Mouse (Mus musculus): ENCODE measurements around the gene Uhmk1. TPM values are rescaled to one million over a fixed set of nuclear protein-coding genes. Genes with fewer than 3 reads are reported as not detected.

The Uhmk1 gene
- polyA plus RNA-seq, 1 experiment from 2014 or later = 9.3 TPM

GRCm38 (mm10) chr1:170152552-170152951 lies 62.6 kb downstream of the Uhmk1 start:
- Histone ChIP-seq H3K4me2 (no peak overlapping the region), H3K4me3 (ENCODE audit: low read depth, low read length) (no peak overlapping the region), H3K36me3 (ENCODE audit: control insufficient read depth, insufficient read depth, low read length) (peaks cover 17% of the 10 kb centered on the region), H3K4me1 (ENCODE audit: control insufficient read depth, insufficient read depth, low read length) (peaks cover 4% of the 10 kb centered on the region; the same call in 1 of the 2 replicates), H3K9me3 (replicated peaks; ENCODE audit: control insufficient read depth, low read length) (no peaks in the 10 kb centered on the region), H3K9ac (ENCODE audit: low read depth, low read length) (no peak overlapping the region), H3K27ac (ENCODE audit: low read depth, low read length) (no peak overlapping the region), H3K27me3 (ENCODE audit: control insufficient read depth, insufficient read depth, low read length) (no peaks in the 10 kb centered on the region)
- ATAC-seq (replicated peaks; ENCODE audit: insufficient number of reproducible peaks, low FRiP score, low TSS enrichment) = no peak
- 94% methylated on average over 2 of the region's 2 CpGs for WGBS (ENCODE audit: insufficient replicate concordance)

DNA sequence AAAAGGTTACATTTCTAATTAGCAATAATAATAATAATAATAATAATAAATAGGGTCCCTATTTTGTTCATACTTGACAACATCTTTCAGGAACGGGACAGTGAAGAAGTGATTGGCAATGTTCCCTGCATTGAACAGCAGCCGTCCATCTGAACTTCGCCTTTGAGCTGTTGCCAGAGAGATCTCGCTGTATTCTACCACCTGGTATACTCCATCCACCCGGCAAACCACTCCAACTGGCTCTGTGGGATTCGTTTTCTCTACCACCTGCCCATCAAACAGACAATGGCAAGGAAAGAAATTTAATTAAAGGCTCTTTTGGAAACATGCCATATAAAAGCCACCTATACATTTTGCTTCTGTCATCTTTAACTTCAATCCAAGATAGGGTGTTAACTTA lies 64.3 kb downstream of the Uhmk1 start:
- no peak for ATAC-seq (replicated peaks; ENCODE audit: insufficient number of reproducible peaks, low FRiP score, low TSS enrichment)
- Histone ChIP-seq H3K27ac (ENCODE audit: low read depth, low read length) (no peak overlapping the region), H3K4me1 (ENCODE audit: control insufficient read depth, insufficient read depth, low read length) (peaks cover 6% of the 10 kb centered on the region; the same call in 1 of the 2 replicates), H3K27me3 (ENCODE audit: control insufficient read depth, insufficient read depth, low read length) (no peaks in the 10 kb centered on the region), H3K9me3 (replicated peaks; ENCODE audit: control insufficient read depth, low read length) (no peaks in the 10 kb centered on the region), H3K4me3 (ENCODE audit: low read depth, low read length) (no peak overlapping the region), H3K9ac (ENCODE audit: low read depth, low read length) (no peak overlapping the region), H3K4me2 (no peak overlapping the region), H3K36me3 (ENCODE audit: control insufficient read depth, insufficient read depth, low read length) (peaks cover 15% of the 10 kb centered on the region)
- WGBS (ENCODE audit: insufficient replicate concordance) = 92% methylated on average over 6 of the region's 6 CpGs

GRCm38 (mm10) chr1:170149756-170150155 lies 65.4 kb downstream of the Uhmk1 start:
- Histone ChIP-seq H3K27me3 (ENCODE audit: control insufficient read depth, insufficient read depth, low read length) (no peaks in the 10 kb centered on the region), H3K4me2 (no peak overlapping the region), H3K4me1 (ENCODE audit: control insufficient read depth, insufficient read depth, low read length) (peaks cover 6% of the 10 kb centered on the region; the same call in 1 of the 2 replicates), H3K36me3 (ENCODE audit: control insufficient read depth, insufficient read depth, low read length) (peaks cover 9% of the 10 kb centered on the region), H3K9ac (ENCODE audit: low read depth, low read length) (no peak overlapping the region), H3K27ac (ENCODE audit: low read depth, low read length) (no peak overlapping the region), H3K9me3 (replicated peaks; ENCODE audit: control insufficient read depth, low read length) (no peaks in the 10 kb centered on the region), H3K4me3 (ENCODE audit: low read depth, low read length) (no peak overlapping the region)
- no peak for ATAC-seq (replicated peaks; ENCODE audit: insufficient number of reproducible peaks, low FRiP score, low TSS enrichment)
- 90% methylated on average over 4 of the region's 4 CpGs for WGBS (ENCODE audit: insufficient replicate concordance)

DNA sequence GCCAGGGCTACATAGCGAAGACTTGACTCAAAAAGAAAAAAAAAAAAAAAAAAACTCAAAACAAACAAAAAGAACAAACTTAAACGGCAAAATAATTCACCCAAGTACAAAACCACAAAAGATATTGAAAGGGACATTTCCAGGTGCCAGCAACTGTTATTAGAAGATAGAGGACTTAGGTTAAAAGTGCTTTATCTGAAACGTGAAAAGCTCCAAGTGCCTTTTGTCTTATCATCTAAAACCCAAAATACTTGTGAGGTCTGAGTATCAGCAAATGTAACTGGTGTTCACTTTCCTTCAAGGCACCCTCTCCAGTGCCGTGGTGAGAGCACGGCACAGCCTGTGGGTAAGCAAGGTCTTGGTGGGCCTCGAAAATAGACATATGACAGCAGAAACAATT lies 66.7 kb downstream of the Uhmk1 start:
- H3K27ac ChIP-seq (ENCODE audit: low read depth, low read length) = no peak overlapping the region
- 51% methylated on average over 6 of the region's 6 CpGs for WGBS (ENCODE audit: insufficient replicate concordance)
- H3K9me3 ChIP-seq (replicated peaks; ENCODE audit: control insufficient read depth, low read length) = no peaks in the 10 kb centered on the region
- H3K9ac ChIP-seq (ENCODE audit: low read depth, low read length) = no peak overlapping the region
- peaks cover 6% of the 10 kb centered on the region; the same call in 1 of the 2 replicates for H3K4me1 ChIP-seq (ENCODE audit: control insufficient read depth, insufficient read depth, low read length)
- H3K4me2 ChIP-seq = no peak overlapping the region
- no peak for ATAC-seq (replicated peaks; ENCODE audit: insufficient number of reproducible peaks, low FRiP score, low TSS enrichment)
- H3K27me3 ChIP-seq (ENCODE audit: control insufficient read depth, insufficient read depth, low read length) = no peaks in the 10 kb centered on the region
- peaks cover 9% of the 10 kb centered on the region for H3K36me3 ChIP-seq (ENCODE audit: control insufficient read depth, insufficient read depth, low read length)
- H3K4me3 ChIP-seq (ENCODE audit: low read depth, low read length) = no peak overlapping the region

GRCm38 (mm10) chr1:170147651-170148448 lies 67.3 kb downstream of the Uhmk1 start:
- H3K4me3 ChIP-seq (ENCODE audit: low read depth, low read length) = no peak overlapping the region
- H3K27ac ChIP-seq (ENCODE audit: low read depth, low read length) = no peak overlapping the region
- no peaks in the 10 kb centered on the region for H3K9me3 ChIP-seq (replicated peaks; ENCODE audit: control insufficient read depth, low read length)
- no peaks in the 10 kb centered on the region for H3K27me3 ChIP-seq (ENCODE audit: control insufficient read depth, insufficient read depth, low read length)
- no peak overlapping the region for H3K9ac ChIP-seq (ENCODE audit: low read depth, low read length)
- no peak for ATAC-seq (replicated peaks; ENCODE audit: insufficient number of reproducible peaks, low FRiP score, low TSS enrichment)
- 79% methylated on average over 9 of the region's 9 CpGs for WGBS (ENCODE audit: insufficient replicate concordance)
- no peak overlapping the region for H3K4me2 ChIP-seq
- peaks cover 11% of the 10 kb centered on the region for H3K36me3 ChIP-seq (ENCODE audit: control insufficient read depth, insufficient read depth, low read length)
- H3K4me1 ChIP-seq (ENCODE audit: control insufficient read depth, insufficient read depth, low read length) = peaks cover 6% of the 10 kb centered on the region; the same call in 1 of the 2 replicates

DNA sequence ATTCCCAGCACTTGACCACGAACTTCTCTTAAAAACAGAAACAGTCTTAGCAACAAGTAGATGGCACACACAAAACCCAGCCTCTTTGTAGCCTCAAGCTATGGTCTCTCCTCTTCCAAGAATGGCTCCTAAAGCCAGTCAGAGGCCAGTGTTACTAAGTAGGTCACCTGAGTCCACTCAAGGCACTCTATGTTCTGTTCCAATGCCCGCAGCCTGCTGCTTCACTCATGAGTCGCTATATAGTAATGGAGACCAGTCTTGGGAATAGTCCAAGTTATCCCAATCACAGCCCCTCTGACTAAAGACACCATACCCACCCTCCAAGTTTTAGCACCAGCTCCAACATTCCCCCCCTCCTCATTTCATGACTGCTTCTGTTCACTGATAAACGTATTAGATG lies 69.6 kb downstream of the Uhmk1 start:
- 89% methylated on average over 4 of the region's 4 CpGs for WGBS (ENCODE audit: insufficient replicate concordance)
- H3K4me2 ChIP-seq = no peak overlapping the region
- peaks cover 6% of the 10 kb centered on the region; the same call in 1 of the 2 replicates for H3K4me1 ChIP-seq (ENCODE audit: control insufficient read depth, insufficient read depth, low read length)

More for the DNA sequence above, 69.6 kb downstream of the Uhmk1 start:
- Histone ChIP-seq H3K27me3 (ENCODE audit: control insufficient read depth, insufficient read depth, low read length) (no peaks in the 10 kb centered on the region), H3K27ac (ENCODE audit: low read depth, low read length) (no peak overlapping the region), H3K4me3 (ENCODE audit: low read depth, low read length) (no peak overlapping the region), H3K36me3 (ENCODE audit: control insufficient read depth, insufficient read depth, low read length) (peaks cover 11% of the 10 kb centered on the region), H3K9me3 (replicated peaks; ENCODE audit: control insufficient read depth, low read length) (no peaks in the 10 kb centered on the region), H3K9ac (ENCODE audit: low read depth, low read length) (no peak overlapping the region)
- no peak for ATAC-seq (replicated peaks; ENCODE audit: insufficient number of reproducible peaks, low FRiP score, low TSS enrichment)

Other genes with a start within 250 kb of the Uhmk1 start
- 31.8 and 32.9 TPM in 2 replicates for gene Hsd17b7, start 246.2 kb downstream of the Uhmk1 start, polyA plus RNA-seq (2014; fragmentation: Nextera tagmentation; extraction: Ambion mirVana)
- gene Ddr2, start 104.6 kb downstream of the Uhmk1 start, polyA plus RNA-seq (2014; fragmentation: Nextera tagmentation; extraction: Ambion mirVana) = 10.2 and 10.7 TPM in 2 replicates
- 58.6 and 67.6 TPM in 2 replicates for gene Uap1, start 40.4 kb downstream of the Uhmk1 start, polyA plus RNA-seq (2014; fragmentation: Nextera tagmentation; extraction: Ambion mirVana)
- not detected in 2 replicates for gene Sh2d1b2, start 17.4 kb upstream of the Uhmk1 start, polyA plus RNA-seq (2014; fragmentation: Nextera tagmentation; extraction: Ambion mirVana)
- 0.11 TPM in 1 of 2 replicates, not detected in the other for gene Sh2d1b1, start 61.9 kb upstream of the Uhmk1 start, polyA plus RNA-seq (2014; fragmentation: Nextera tagmentation; extraction: Ambion mirVana)
- gene Gm7694, start 90.9 kb upstream of the Uhmk1 start, polyA plus RNA-seq (2014; fragmentation: Nextera tagmentation; extraction: Ambion mirVana) = 4.8 and 6.6 TPM in 2 replicates
- 2.5 and 3.0 TPM in 2 replicates for gene Spata46, start 93.4 kb upstream of the Uhmk1 start, polyA plus RNA-seq (2014; fragmentation: Nextera tagmentation; extraction: Ambion mirVana)